Mouse (Mus musculus) CH12F3 (cell line): ENCODE results near the gene Capza1.

Experiments
- in situ Hi-C: fragments of 300-500 bp; cut with MboI; formaldehyde crosslinking; loops from 2 replicates; pipeline ENCODE4 v1.14.3; 2020; ENCODE audit warnings: low sequenced_read_pairs

Gene Capza1

DNA sequence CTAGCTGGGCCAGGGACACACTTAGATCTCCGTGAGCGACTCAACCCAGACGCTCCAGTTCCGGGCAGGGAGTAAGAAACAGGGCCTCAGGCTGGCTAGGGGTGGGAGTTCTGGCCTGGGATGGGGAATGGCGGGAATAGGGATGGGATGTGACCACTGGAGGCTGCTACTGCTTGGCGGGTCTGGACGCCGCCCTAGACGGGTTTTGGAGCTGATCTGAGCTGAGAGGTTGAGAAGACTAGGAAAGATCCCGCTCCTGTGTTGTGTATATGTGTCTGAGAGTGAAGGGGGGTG is 75.0 kb downstream of the Capza1 start:
- in situ Hi-C loops = no loop called here

DNA sequence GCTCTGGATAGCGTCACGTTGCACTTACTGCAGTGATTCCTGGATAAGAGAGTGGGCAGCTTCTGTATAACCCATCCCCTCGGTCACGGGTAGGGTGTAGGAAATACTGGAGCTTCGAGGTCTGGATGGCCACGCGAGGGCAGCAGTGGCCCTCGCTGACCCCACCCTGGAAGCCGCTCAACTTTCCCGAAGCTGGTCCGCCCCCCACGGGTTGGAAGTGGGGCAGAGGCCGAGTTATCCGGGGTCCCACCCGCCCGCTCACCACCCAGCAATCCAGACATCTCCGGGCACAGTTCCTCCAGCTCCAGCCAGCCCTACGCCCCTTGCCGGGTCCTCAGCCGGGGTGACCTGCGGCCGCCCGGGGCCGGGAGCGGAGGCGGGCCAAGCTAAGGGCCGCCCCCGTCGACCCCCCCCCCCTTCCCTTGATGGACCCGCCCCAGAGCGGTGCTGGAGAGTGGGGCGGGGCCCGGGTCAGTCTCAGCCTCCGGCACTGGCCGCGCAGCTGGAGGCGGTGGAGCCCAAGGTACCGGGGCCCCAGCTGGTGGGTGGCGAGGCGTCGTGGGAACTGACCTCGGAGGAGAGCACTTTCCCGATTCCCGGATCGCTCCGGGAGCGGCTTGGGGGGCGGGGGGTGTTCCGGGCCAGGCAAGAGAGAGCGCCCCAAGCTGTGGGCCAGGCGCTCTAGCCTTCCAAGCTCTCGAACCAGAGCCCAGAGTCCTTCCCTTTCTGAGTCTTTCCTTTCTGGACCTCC is 75.6 kb downstream of the Capza1 start:
- in situ Hi-C loops = no loop called here

DNA sequence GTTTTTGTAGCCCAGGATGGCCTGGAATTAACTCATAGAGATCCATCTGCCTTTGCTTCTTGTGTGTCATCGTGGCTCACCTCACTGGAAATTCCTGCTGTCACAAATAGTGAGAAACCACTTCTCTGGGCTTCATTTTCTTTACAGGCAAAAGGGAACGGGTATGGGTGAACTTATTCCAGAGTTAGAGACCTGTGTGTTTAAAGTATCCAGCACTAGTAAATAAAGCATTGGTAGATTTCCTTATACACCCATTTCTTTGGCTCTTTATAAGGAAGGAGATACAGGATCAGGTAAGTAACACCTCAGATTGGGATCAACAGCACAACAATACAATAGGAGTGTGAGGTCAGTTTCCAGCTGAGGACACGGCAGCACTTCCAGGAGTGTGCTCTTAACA is 76.2 kb downstream of the Capza1 start, which contains the start of gene Rhoc:
Gene Rhoc, plus strand, starts transcription at position 301 of the 400 bp plus-strand sequence.
- in situ Hi-C loops = no loop called here

DNA sequence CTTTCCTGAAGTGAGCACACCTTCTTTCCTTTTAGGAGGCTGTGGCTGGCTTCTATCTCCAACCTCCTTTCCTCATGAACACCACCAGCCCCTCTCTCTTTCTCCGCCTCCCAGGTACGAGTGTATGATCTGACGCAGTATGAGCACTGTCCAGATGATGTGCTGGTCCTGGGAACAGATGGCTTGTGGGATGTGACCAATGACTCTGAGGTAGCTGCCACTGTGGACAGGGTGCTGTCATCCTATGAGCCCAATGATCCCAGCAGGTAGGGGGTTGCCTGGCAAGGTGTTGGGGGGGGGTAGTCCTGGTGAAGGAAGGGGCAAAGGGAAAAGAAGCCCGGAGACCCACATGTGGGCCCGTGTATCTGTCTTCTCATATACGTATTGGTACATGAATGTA is 79.0 kb downstream of the Capza1 start:
- in situ Hi-C loops = no loop called here

DNA sequence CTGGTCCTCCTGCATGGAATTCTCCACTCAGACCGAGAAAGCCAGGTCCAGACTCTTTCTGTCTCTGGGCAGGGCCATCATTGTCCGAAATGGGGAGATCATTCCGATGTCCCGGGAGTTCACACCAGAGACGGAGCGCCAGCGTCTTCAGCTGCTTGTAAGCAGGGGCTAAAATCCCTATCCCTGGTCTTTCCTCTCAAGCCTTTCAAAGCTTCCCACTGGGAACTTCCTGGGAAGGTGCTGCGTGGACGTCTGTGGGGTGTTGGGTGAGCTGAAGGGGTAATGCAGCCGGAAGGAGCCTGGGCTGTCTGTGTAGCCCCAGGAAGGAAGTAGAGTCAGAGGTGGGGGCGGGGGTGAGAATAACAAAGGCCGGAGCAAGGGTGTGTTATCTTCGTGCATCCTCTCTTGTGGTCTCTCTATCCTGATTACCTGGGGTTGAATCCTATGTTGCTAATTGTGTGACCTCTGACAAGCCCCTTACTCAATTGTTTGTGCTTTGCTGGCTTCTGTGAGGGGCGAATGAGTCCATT is 80.3 kb downstream of the Capza1 start:
- in situ Hi-C loops = no loop called here

DNA sequence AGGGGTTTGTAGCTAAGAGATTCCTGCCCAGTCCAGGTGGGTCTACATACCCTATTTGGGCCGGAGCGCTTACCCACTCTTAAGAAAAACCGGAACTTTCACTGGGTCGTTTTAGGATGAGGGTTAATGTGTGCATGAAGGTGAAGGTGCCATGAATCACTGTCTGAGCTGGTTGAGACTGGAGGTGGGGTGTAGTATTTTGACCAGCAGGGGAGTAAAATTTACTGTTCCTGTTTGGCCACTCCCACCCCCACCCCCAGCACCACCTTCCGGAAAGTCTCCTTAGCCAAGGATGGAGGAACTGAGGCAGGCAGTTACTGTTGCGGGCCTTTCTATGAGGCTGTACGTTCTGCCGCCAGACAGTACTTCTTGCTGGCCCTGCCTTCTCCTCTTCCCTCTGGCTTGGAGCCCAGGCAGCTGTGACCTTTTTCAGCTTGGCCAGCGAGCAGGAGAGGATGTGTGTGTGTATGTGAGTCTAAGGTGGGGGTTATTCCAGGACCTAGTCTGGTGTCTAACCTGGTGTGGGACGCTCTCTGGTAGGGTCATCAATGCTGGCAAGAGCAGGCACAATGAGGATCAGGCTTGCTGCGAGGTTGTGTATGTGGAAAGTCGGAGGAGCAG is 82.1 kb downstream of the Capza1 start:
- in situ Hi-C loops = no loop called here

DNA sequence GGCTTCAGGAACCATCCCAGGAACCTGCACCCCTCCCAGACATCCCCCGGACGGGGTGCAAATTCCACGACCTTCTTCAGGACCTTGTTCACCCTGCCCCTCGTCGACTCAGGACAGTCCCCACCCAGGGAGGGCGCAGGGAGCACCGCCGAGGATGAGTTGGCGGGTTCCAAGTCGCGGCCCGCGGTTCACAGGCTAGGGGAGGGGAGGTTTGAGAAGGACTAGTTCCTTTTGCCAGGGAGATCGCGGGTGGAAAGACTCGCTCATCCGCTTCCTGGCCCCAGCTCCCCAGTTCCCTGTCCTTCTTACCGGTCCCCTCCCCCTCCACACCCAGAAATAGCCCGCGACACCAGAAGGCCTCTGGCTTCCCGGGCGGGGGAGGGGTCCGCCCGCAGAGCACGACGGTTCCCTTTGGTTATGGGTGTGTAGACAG is 82.8 kb downstream of the Capza1 start, which contains the start of gene Fam19a3:
Gene Fam19a3, minus strand, starts transcription at position 370 of the 433 bp plus-strand sequence.
- in situ Hi-C loops = no loop called here

DNA sequence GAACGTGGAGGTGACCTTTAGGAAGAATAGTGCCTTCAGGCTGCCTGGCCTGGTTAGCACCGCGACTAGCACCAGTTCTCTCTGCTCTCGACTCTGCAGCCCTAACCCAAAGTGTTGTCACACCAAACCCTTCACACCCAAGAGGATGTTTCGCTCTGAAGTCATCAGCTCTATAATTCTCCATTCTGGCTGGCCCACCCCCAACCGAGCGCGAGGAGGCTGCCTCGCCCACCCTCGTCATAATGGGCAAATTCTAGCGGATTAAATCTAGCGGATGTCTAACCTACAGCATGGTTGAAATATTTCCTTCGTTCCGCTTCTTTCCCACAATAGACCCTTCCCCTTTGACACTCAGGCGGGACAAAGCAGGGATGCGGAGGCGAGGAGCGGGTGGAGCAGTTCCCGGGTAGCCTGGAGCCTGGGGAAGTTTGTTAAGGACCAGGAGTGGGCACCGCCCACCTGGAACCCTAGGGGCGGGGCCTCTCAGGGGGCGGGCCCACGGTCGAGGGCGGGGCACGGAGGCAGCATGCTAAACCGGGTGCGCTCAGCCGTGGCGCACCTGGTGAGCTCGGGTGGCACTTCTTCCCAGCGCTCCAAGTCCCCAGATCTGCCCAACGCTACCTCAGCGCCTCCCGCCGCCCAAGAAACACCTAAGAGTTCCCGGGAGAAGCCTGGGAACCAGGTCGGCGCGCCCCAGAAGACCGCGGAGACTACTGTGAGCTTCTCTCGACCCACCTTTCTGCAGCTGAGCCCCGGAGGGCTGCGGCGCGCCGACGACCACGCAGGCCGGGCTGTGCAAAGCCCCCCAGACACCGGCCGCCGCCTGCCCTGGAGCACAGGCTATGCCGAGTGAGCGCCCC is 83.5 kb downstream of the Capza1 start, which contains the start of gene Ppm1j:
Gene Ppm1j, plus strand, starts transcription at position 496 of the 860 bp plus-strand sequence.
- in situ Hi-C loops = no loop called here

DNA sequence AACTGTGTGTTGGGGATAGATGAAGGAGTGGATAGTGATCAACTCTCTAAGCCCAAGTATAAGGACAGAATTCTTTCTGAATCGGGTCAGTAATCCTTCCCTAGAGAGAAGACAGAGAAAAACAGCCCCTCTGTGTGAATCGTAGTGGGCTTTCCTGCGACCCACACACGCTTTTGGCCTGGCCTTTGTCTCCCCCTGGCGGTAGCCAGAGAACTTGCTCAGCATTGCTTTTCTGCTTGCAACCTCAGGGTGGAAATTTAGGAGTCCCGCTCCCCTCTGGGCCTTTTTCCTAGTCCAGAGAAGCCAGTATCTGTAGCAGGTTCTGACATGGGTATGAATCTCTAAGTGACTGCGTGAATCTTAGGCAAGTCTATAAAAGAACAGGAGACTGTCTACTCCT is 84.4 kb downstream of the Capza1 start:
- in situ Hi-C loops = no loop called here

DNA sequence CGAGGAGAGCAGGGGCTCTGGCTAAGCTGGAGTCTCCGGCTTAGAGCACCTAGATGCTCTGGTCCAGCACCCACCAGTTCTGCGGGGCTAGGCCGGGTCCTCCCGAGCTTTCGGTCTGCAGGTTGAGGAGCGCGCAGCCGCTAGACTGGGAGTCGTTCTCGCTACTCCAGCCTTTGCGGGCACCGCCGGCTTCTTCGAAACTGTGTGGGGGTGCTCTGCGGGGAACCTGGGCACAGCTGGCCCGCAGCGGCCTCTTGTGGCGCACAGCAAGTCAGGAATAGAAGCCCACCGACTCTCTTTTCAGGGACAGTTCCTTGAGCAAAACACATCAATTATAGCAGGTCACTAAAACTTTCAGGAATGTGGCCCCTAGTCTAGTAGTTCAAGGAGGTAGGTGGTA is 87.0 kb downstream of the Capza1 start:
- in situ Hi-C loops = no loop called here

DNA sequence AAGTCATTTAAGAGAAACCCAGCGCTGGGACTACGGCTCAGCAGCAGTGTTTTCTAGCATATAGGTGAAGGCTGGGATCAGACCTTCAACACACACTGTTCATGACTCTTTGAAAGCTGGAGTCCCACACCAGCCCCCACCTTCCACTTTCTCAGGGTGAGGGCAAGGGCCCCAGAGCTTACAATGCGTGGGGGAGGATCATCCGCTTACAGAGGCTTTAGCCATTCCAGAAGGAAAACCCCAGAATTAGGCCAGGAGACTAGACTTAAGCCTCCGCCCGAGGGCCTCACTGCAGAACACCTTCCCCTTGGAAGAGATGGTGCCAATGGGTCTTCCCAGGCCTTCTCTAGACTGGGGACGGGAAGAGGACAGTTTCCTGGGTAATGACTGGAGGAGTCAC is 91.0 kb downstream of the Capza1 start:
- in situ Hi-C loops = loop anchor here (25.0 kb wide), 1 partner anchor 289 kb away; the partner anchor contains the start of genes 4930564D02Rik and Cttnbp2nl
